8 mouse cellular contexts compared by ENCODE assay signal in genomic region chr4:21814029-21814428, GRCm38 (mm10). TPM values are rescaled to one million over a fixed set of nuclear protein-coding genes. Genes with fewer than 3 reads are reported as not detected.
DNase-seq lines count a peak whose midpoint lies in the region; ATAC-seq and TF ChIP-seq lines count a peak whose summit lies in the region.

No protein-coding gene starts in this region.

- H3K36me3 ChIP-seq in heart, postnatal 0 days (replicated peaks; ENCODE audit: control insufficient read depth, insufficient read depth, low read length), result peaks cover 46% of the 10 kb centered on the region
- H3K36me3 ChIP-seq in liver, embryonic 13.5 days, result peaks cover 75% of the 10 kb centered on the region
- H3K36me3 ChIP-seq in neural tube, embryonic 13.5 days, result peaks cover 52% of the 10 kb centered on the region

- WGBS in heart, postnatal 0 days, result 39% methylated on average over 2 of the region's 2 CpGs
- WGBS in liver, embryonic 13.5 days (ENCODE audit: insufficient replicate concordance), result 45% methylated on average over 2 of the region's 2 CpGs
- 35% methylated on average over 2 of the region's 2 CpGs for WGBS in neural tube, embryonic 13.5 days

- DNase-seq in CD8-positive naive resting alpha-beta T cell, adult 2 months (ENCODE audit: low read depth in 2 of 2, low spot score in 2 of 2), result peak; percentile 7 to 36
- DNase-seq in adipocyte (ENCODE audit: low spot score), result peak; percentile 72
- peak; percentile 53 for DNase-seq in embryo, embryonic 9.5 days (ENCODE audit: extremely low spot score)
- peak; percentile 51 for DNase-seq in heart, postnatal 0 days (ENCODE audit: low spot score)
- peak; percentile 60 for DNase-seq in kidney, postnatal 14 days
- DNase-seq in liver, embryonic 13.5 days, result peak; percentile 38
- no peak for DNase-seq in urinary bladder, postnatal 4 days (ENCODE audit: low spot score in 2 of 2)

- TF ChIP-seq CTCF in heart, postnatal 0 days (IDR thresholded peaks at IDR 0.05; ENCODE audit: low read depth), result peak; percentile 89

- no peak overlapping the region for H3K4me3 ChIP-seq in heart, postnatal 0 days (ENCODE audit: low read depth, low read length)
- no peak overlapping the region for H3K4me3 ChIP-seq in liver, embryonic 13.5 days (replicated peaks)
- H3K4me3 ChIP-seq in neural tube, embryonic 13.5 days, result no peak overlapping the region

- H3K4me1 ChIP-seq in heart, postnatal 0 days (ENCODE audit: control insufficient read depth, insufficient read depth), result no peaks in the 10 kb centered on the region
- H3K4me1 ChIP-seq in liver, embryonic 13.5 days (replicated peaks), result no peaks in the 10 kb centered on the region
- no peaks in the 10 kb centered on the region for H3K4me1 ChIP-seq in neural tube, embryonic 13.5 days (replicated peaks)

- H3K9me3 ChIP-seq in heart, postnatal 0 days (replicated peaks; ENCODE audit: control insufficient read depth, low read length), result no peaks in the 10 kb centered on the region
- no peaks in the 10 kb centered on the region for H3K9me3 ChIP-seq in liver, embryonic 13.5 days (replicated peaks)
- no peaks in the 10 kb centered on the region for H3K9me3 ChIP-seq in neural tube, embryonic 13.5 days

- no peak overlapping the region for H3K9ac ChIP-seq in heart, postnatal 0 days (replicated peaks; ENCODE audit: low read depth, low read length)
- H3K9ac ChIP-seq in liver, embryonic 13.5 days, result no peak overlapping the region
- no peak overlapping the region for H3K9ac ChIP-seq in neural tube, embryonic 13.5 days

- ATAC-seq in heart, postnatal 0 days (ENCODE audit: insufficient read depth, low read depth), result no peak
- 0 out of 2 replicates have a peak, but pooled peaks have one; percentile 51 for ATAC-seq in liver, embryonic 13.5 days (ENCODE audit: low read depth)
- ATAC-seq in neural tube, embryonic 13.5 days (ENCODE audit: low read depth), result peak; percentile 92

- H3K4me2 ChIP-seq in heart, postnatal 0 days (ENCODE audit: low read depth, low read length), result no peak overlapping the region
- H3K4me2 ChIP-seq in liver, embryonic 13.5 days, result no peak overlapping the region
- no peak overlapping the region for H3K4me2 ChIP-seq in neural tube, embryonic 13.5 days

- no peak for TF ChIP-seq EP300 in heart, postnatal 0 days (IDR thresholded peaks at IDR 0.05; ENCODE audit: low read depth)

- no peaks in the 10 kb centered on the region for H3K27me3 ChIP-seq in heart, postnatal 0 days (ENCODE audit: control insufficient read depth, insufficient read depth, low read length)
- no peaks in the 10 kb centered on the region for H3K27me3 ChIP-seq in liver, embryonic 13.5 days
- H3K27me3 ChIP-seq in neural tube, embryonic 13.5 days, result no peaks in the 10 kb centered on the region

- no peak overlapping the region for H3K27ac ChIP-seq in heart, postnatal 0 days (ENCODE audit: low read depth)
- no peak overlapping the region for H3K27ac ChIP-seq in liver, embryonic 13.5 days
- H3K27ac ChIP-seq in neural tube, embryonic 13.5 days (replicated peaks), result no peak overlapping the region

RNA-seq across cellular contexts. Expression of gene Pnisr, which starts 33.4 kb away (rescaled TPM):
- total RNA-seq in heart, postnatal 0 days (2014; rRNA removed; ENCODE audit: low replicate concordance), result 67.4 and 112 TPM in 2 replicates
- polyA plus RNA-seq in heart, postnatal 0 days (2015; fragmentation: Nextera tagmentation; extraction: Ambion mirVana), result 47.0 and 48.7 TPM in 2 replicates
- 36.4 and 47.4 TPM in 2 replicates for polyA plus RNA-seq in liver, embryonic 13.5 days (2015; fragmentation: Nextera tagmentation; extraction: Ambion mirVana)
- 150 and 166 TPM in 2 replicates for polyA plus RNA-seq in neural tube, embryonic 13.5 days (2015; fragmentation: Nextera tagmentation; extraction: Ambion mirVana)

RNA-seq across cellular contexts. Expression of gene Tstd3, which starts 47.0 kb away (rescaled TPM):
- 9.9 and 16.5 TPM in 2 replicates for total RNA-seq in heart, postnatal 0 days (2014; rRNA removed; ENCODE audit: low replicate concordance)
- polyA plus RNA-seq in heart, postnatal 0 days (2015; fragmentation: Nextera tagmentation; extraction: Ambion mirVana), result 23.5 and 25.2 TPM in 2 replicates
- 17.5 and 20.9 TPM in 2 replicates for polyA plus RNA-seq in liver, embryonic 13.5 days (2015; fragmentation: Nextera tagmentation; extraction: Ambion mirVana)
- 23.9 and 24.8 TPM in 2 replicates for polyA plus RNA-seq in neural tube, embryonic 13.5 days (2015; fragmentation: Nextera tagmentation; extraction: Ambion mirVana)

RNA-seq across cellular contexts. Expression of gene Usp45, which starts 47.1 kb away (rescaled TPM):
- 7.6 and 12.6 TPM in 2 replicates for total RNA-seq in heart, postnatal 0 days (2014; rRNA removed; ENCODE audit: low replicate concordance)
- 3.6 and 4.6 TPM in 2 replicates for polyA plus RNA-seq in heart, postnatal 0 days (2015; fragmentation: Nextera tagmentation; extraction: Ambion mirVana)
- 13.6 and 18.7 TPM in 2 replicates for polyA plus RNA-seq in liver, embryonic 13.5 days (2015; fragmentation: Nextera tagmentation; extraction: Ambion mirVana)
- 6.5 and 8.4 TPM in 2 replicates for polyA plus RNA-seq in neural tube, embryonic 13.5 days (2015; fragmentation: Nextera tagmentation; extraction: Ambion mirVana)

Comparison
In these comparisons a context has a peak if more than half of its experiments do, and no peak if none do; other contexts are left out.
1. DNase-seq: peak in CD8-positive naive resting alpha-beta T cell, adult 2 months (2 of 2), adipocyte (single experiment), embryo, embryonic 9.5 days (single experiment), heart, postnatal 0 days (single experiment), kidney, postnatal 14 days (single experiment) and liver, embryonic 13.5 days (single experiment); none in urinary bladder, postnatal 4 days (0 of 2).